Mouse (Mus musculus): ENCODE data around the gene Arfrp1. TPM values are rescaled to one million over a fixed set of nuclear protein-coding genes. Genes with fewer than 3 reads are reported as not detected.

The Arfrp1 gene
- 32.8 and 36.3 TPM in 2 replicates for total RNA-seq (2012; rRNA removed)

GRCm38 (mm10) chr2:181364860-181365596, at the start of gene Arfrp1, which contains the start of gene Zgpat:
Arfrp1 (minus strand) TSS chr2:181365404.
Zgpat (plus strand) TSS chr2:181364928.
- in situ Hi-C loops (cut with MboI; ENCODE audit: low sequenced_read_pairs in 2 of 2, unreplicated experiment in 2 of 2): no loop called here
- no peak for TF ChIP-seq ZC3H11A (IDR thresholded peaks at IDR 0.05; ENCODE audit: borderline replicate concordance, low read depth, low read length)
- TF ChIP-seq HCFC1 (IDR thresholded peaks at IDR 0.05; ENCODE audit: borderline replicate concordance, insufficient read depth, low read length): peak; percentile 79
- Histone ChIP-seq H3K36me3 (ENCODE audit: control insufficient read depth, insufficient read depth, low read length, poor library complexity, severe bottlenecking) (peaks cover 11% of the 10 kb centered on the region), H3K4me3 (ENCODE audit: insufficient read depth in 1 of 2, low read depth in 1 of 2, low read length in 2 of 2, poor library complexity in 1 of 2, severe bottlenecking in 1 of 2) (peak within 1 kb of the TSS; percentile 91 to 98), H3K27ac (ENCODE audit: insufficient read depth, low read depth, low read length, poor library complexity, severe bottlenecking) (peak within 1 kb of the TSS; percentile 65), H3K4me1 (ENCODE audit: control insufficient read depth in 2 of 2, insufficient read depth in 2 of 2, low read length in 2 of 2, poor library complexity in 1 of 2) (peaks cover 4% of the 10 kb centered on the region in 2 experiments; a peak in 1 of 4 replicates), H3K9me3 (ENCODE audit: control insufficient read depth, insufficient read depth, low read depth, low read length) (no peaks in the 10 kb centered on the region), H3K9ac (ENCODE audit: insufficient read depth, low read depth, low read length, poor library complexity, severe bottlenecking) (peak within 1 kb of the TSS; percentile 96)
- DNase-seq (ENCODE audit: low read depth, low spot score): peak; percentile 70

DNA sequence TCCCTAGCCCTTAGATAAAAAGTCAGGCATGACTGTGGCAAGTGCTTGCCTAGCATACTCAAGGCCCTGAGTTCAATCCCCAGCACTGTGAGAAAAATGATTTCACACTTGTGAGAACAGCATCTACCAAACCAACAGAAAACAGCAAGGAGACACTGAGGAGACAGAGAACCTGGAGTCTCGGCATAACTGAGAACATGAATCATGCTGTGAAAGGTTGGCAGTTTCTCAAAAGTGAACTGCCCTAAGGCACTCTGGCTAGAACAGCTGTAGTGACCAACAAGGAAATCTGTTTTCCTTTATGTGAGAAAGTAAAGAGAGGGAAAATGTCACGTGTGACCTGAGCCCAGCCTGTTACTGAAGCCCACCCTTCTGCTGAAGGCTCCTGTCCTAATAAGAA, 47.9 kb upstream of the Arfrp1 start:
- in situ Hi-C loops (cut with MboI; ENCODE audit: low sequenced_read_pairs in 2 of 2, unreplicated experiment in 2 of 2): no loop called here
- no peaks in the 10 kb centered on the region for H3K9me3 ChIP-seq (ENCODE audit: control insufficient read depth, insufficient read depth, low read depth, low read length)
- TF ChIP-seq HCFC1 (IDR thresholded peaks at IDR 0.05; ENCODE audit: borderline replicate concordance, insufficient read depth, low read length) (no peak), CHD2 (IDR thresholded peaks at IDR 0.05; ENCODE audit: low read depth, low read length) (no peak), MAFK (IDR thresholded peaks at IDR 0.05; ENCODE audit: insufficient read depth, low read depth, low read length) (no peak), ZC3H11A (IDR thresholded peaks at IDR 0.05; ENCODE audit: borderline replicate concordance, low read depth, low read length) (no peak), ZNF384 (IDR thresholded peaks at IDR 0.05; ENCODE audit: low read depth, low read length) (no peak)
- no peak overlapping the region for H3K4me3 ChIP-seq (ENCODE audit: insufficient read depth in 1 of 2, low read depth in 1 of 2, low read length in 2 of 2, poor library complexity in 1 of 2, severe bottlenecking in 1 of 2)
- H3K36me3 ChIP-seq (ENCODE audit: control insufficient read depth, insufficient read depth, low read length, poor library complexity, severe bottlenecking): no peaks in the 10 kb centered on the region
- no peak for DNase-seq (ENCODE audit: low read depth, low spot score)
- peaks cover 0 to 7% of the 10 kb centered on the region in 2 experiments; a peak in 2 of 4 replicates for H3K4me1 ChIP-seq (ENCODE audit: control insufficient read depth in 2 of 2, insufficient read depth in 2 of 2, low read length in 2 of 2, poor library complexity in 1 of 2)
- H3K27ac ChIP-seq (ENCODE audit: insufficient read depth, low read depth, low read length, poor library complexity, severe bottlenecking): no peak overlapping the region
- no peak overlapping the region for H3K9ac ChIP-seq (ENCODE audit: insufficient read depth, low read depth, low read length, poor library complexity, severe bottlenecking)

DNA sequence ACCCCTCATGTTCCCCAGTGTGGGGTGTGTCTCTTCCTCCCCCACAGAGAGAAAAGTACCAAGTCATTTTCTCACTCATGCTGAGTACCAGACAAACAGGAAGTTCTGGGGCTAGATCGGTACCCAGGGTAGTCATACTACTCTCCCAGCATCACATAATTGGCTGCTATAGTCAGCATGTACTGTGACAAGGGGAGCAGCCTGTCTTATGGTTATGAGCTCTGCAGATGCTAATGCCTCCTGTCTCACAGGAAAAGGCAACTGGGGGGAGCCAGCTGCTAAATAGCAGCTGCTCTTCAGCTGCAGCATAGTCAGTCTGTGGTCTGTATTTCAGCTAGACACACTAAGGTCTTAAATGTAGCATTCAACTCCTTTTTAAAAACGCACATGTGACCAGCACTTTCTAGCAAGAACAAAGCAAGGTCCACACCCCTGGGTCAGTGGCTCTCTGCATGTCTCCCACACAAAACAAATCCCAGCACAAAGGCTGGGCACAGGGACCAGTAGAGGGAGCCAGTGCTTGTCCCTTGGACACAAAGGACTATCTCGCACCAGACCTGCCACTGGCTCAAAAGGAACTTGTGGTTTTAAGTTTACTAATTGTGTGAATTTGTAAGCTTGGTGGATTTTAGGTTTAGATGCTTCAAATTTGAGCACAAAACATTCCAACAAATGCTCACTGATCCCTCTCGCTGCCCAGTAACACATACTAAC, 45.7 kb upstream of the Arfrp1 start:
- peak; percentile 34 for DNase-seq (ENCODE audit: low read depth, low spot score)
- Histone ChIP-seq H3K36me3 (ENCODE audit: control insufficient read depth, insufficient read depth, low read length, poor library complexity, severe bottlenecking) (no peaks in the 10 kb centered on the region), H3K27ac (ENCODE audit: insufficient read depth, low read depth, low read length, poor library complexity, severe bottlenecking) (no peak overlapping the region), H3K4me1 (ENCODE audit: control insufficient read depth in 2 of 2, insufficient read depth in 2 of 2, low read length in 2 of 2, poor library complexity in 1 of 2) (peaks cover 0 to 7% of the 10 kb centered on the region in 2 experiments; a peak in 2 of 4 replicates), H3K4me3 (ENCODE audit: insufficient read depth in 1 of 2, low read depth in 1 of 2, low read length in 2 of 2, poor library complexity in 1 of 2, severe bottlenecking in 1 of 2) (no peak overlapping the region), H3K9ac (ENCODE audit: insufficient read depth, low read depth, low read length, poor library complexity, severe bottlenecking) (no peak overlapping the region), H3K9me3 (ENCODE audit: control insufficient read depth, insufficient read depth, low read depth, low read length) (no peaks in the 10 kb centered on the region)
- in situ Hi-C loops (cut with MboI; ENCODE audit: low sequenced_read_pairs in 2 of 2, unreplicated experiment in 2 of 2): no loop called here
- TF ChIP-seq MAFK (IDR thresholded peaks at IDR 0.05; ENCODE audit: insufficient read depth, low read depth, low read length) (no peak), ZC3H11A (IDR thresholded peaks at IDR 0.05; ENCODE audit: borderline replicate concordance, low read depth, low read length) (no peak)

- no peaks in the 10 kb centered on the region for H3K9me3 ChIP-seq (ENCODE audit: control insufficient read depth, insufficient read depth, low read depth, low read length)
- peaks cover 0 to 7% of the 10 kb centered on the region in 2 experiments; a peak in 2 of 4 replicates for H3K4me1 ChIP-seq (ENCODE audit: control insufficient read depth in 2 of 2, insufficient read depth in 2 of 2, low read length in 2 of 2, poor library complexity in 1 of 2)
- TF ChIP-seq ZNF384 (IDR thresholded peaks at IDR 0.05; ENCODE audit: low read depth, low read length) (no peak), ZC3H11A (IDR thresholded peaks at IDR 0.05; ENCODE audit: borderline replicate concordance, low read depth, low read length) (no peak), CHD2 (IDR thresholded peaks at IDR 0.05; ENCODE audit: low read depth, low read length) (no peak), HCFC1 (IDR thresholded peaks at IDR 0.05; ENCODE audit: borderline replicate concordance, insufficient read depth, low read length) (no peak), MAFK (IDR thresholded peaks at IDR 0.05; ENCODE audit: insufficient read depth, low read depth, low read length) (no peak)
- no peak for DNase-seq (ENCODE audit: low read depth, low spot score)
- H3K9ac ChIP-seq (ENCODE audit: insufficient read depth, low read depth, low read length, poor library complexity, severe bottlenecking): no peak overlapping the region
- H3K36me3 ChIP-seq (ENCODE audit: control insufficient read depth, insufficient read depth, low read length, poor library complexity, severe bottlenecking): no peaks in the 10 kb centered on the region
- in situ Hi-C loops (cut with MboI; ENCODE audit: low sequenced_read_pairs in 2 of 2, unreplicated experiment in 2 of 2): no loop called here
- H3K4me3 ChIP-seq (ENCODE audit: insufficient read depth in 1 of 2, low read depth in 1 of 2, low read length in 2 of 2, poor library complexity in 1 of 2, severe bottlenecking in 1 of 2): no peak overlapping the region
- no peak overlapping the region for H3K27ac ChIP-seq (ENCODE audit: insufficient read depth, low read depth, low read length, poor library complexity, severe bottlenecking)
Observed at GRCm38 (mm10) chr2:181409643-181410042, 44.4 kb upstream of the Arfrp1 start.
